Mouse (Mus musculus): ENCODE results near the gene Galm. TPM values are rescaled to one million over a fixed set of nuclear protein-coding genes. Genes with fewer than 3 reads are reported as not detected.

Gene Galm
- polyA plus RNA-seq, 1 experiment from 2014 or later: 73.5 TPM

DNA sequence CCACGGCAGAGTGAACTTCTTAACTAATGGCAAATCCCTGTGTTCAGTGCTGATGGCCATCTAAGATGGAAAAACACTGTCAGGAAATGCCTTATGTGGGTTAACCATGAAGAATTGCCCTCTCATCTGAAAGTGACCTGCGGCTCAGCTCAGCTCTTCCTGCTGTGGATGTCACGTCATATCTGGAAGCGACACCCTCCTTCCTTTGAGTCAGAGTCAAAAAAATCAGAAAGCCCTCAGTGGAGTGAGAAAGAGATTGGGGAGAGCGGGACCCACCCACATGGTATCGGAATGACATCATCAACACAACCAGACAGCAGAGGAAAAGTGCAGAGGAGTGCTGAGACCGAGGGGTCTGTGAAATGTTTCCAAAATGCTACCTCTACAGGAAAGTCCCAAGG is 40.6 kb downstream of the Galm start:
- 58% methylated on average over 7 of the region's 7 CpGs for WGBS
- no peaks in the 10 kb centered on the region for H3K4me1 ChIP-seq (replicated peaks; ENCODE audit: control insufficient read depth, insufficient read depth, low read length)
- peaks cover 6% of the 10 kb centered on the region; the same call in 1 of the 2 replicates for H3K36me3 ChIP-seq (ENCODE audit: control insufficient read depth, insufficient read depth)
- H3K27ac ChIP-seq (ENCODE audit: low read depth, low read length): no peak overlapping the region
- H3K9ac ChIP-seq (ENCODE audit: low read depth, low read length): no peak overlapping the region
- H3K9me3 ChIP-seq (ENCODE audit: control insufficient read depth): no peaks in the 10 kb centered on the region
- no peaks in the 10 kb centered on the region for H3K27me3 ChIP-seq (replicated peaks; ENCODE audit: control insufficient read depth, insufficient read depth, low read length)
- ATAC-seq: no peak
- H3K4me2 ChIP-seq (replicated peaks; ENCODE audit: low read depth): no peak overlapping the region
- TF ChIP-seq CTCF (IDR thresholded peaks at IDR 0.05; ENCODE audit: low read depth): no peak
- H3K4me3 ChIP-seq (ENCODE audit: low read depth, low read length): no peak overlapping the region

DNA sequence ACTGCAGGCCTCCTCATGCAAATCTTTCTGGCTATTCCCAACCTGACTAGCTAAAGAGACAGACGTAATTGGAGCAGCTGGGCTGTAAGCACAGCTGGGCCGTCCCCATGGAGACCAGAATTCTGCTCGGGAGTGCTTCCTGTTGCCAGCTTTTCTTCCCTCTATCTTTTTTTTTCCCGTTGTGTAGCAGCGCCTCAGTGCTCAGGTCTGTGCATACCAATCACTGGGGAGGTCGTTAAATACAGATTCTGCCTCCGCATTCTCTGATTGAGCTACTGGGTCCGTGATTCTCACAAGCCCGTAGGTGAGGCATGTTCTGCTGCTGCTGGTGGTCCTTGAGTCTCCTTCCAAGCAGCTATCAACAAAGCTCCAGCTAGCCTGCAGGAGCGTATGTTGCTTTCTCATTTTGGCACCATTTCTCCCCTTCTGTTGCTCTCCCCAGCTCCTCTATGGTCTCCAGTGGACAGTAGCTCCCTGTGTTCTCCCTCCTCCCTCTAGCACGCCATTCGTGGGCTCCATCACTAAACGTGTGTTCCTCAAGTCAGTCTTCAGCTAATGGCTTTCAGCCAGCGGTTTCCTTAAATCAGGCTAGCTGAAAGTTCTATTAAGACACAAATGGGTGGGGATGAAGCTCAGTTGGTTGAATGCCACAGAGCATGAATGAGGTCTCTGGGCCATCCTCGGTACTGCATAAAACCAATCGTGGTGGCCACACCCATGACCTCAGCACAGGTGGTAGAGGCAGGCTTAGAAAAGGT is 41.3 kb downstream of the Galm start:
- H3K4me1 ChIP-seq (replicated peaks; ENCODE audit: control insufficient read depth, insufficient read depth, low read length): no peaks in the 10 kb centered on the region
- H3K27me3 ChIP-seq (replicated peaks; ENCODE audit: control insufficient read depth, insufficient read depth, low read length): no peaks in the 10 kb centered on the region
- no peak overlapping the region for H3K4me3 ChIP-seq (ENCODE audit: low read depth, low read length)
- peaks cover 6% of the 10 kb centered on the region; the same call in 1 of the 2 replicates for H3K36me3 ChIP-seq (ENCODE audit: control insufficient read depth, insufficient read depth)
- whole genome bisulfite sequencing: 39% methylated on average over 16 of the region's 16 CpGs
- peak overlapping the region; percentile 47 for H3K4me2 ChIP-seq (replicated peaks; ENCODE audit: low read depth)
- no peak for TF ChIP-seq CTCF (IDR thresholded peaks at IDR 0.05; ENCODE audit: low read depth)
- H3K9me3 ChIP-seq (ENCODE audit: control insufficient read depth): no peaks in the 10 kb centered on the region
- no peak overlapping the region for H3K9ac ChIP-seq (ENCODE audit: low read depth, low read length)
- no peak overlapping the region for H3K27ac ChIP-seq (ENCODE audit: low read depth, low read length)
- 0 out of 2 replicates have a peak, but pooled peaks have one; percentile 14 for ATAC-seq

DNA sequence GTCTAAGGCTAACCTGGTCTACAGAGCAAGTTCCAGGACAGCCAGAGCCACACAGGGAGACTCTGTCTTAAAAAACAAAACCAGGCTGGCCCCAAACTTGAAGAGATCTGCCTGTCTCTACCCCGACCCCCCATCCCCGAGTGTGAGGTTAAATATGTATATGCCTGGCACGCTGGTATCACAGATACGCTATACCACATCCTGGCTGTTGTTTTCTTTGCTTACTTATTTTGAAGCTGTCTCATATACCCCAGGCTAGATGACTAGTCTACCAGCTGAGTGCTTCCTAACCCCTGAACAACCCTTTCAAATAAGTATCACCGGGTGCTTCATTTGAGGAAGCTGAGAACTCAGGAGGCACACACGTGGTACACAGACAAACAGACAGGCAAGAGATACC is 42.5 kb downstream of the Galm start:
- Histone ChIP-seq H3K36me3 (ENCODE audit: control insufficient read depth, insufficient read depth) (peaks cover 6% of the 10 kb centered on the region; the same call in 1 of the 2 replicates), H3K27me3 (replicated peaks; ENCODE audit: control insufficient read depth, insufficient read depth, low read length) (no peaks in the 10 kb centered on the region), H3K27ac (ENCODE audit: low read depth, low read length) (no peak overlapping the region), H3K4me1 (replicated peaks; ENCODE audit: control insufficient read depth, insufficient read depth, low read length) (no peaks in the 10 kb centered on the region), H3K9me3 (ENCODE audit: control insufficient read depth) (no peaks in the 10 kb centered on the region), H3K4me2 (replicated peaks; ENCODE audit: low read depth) (no peak overlapping the region), H3K4me3 (ENCODE audit: low read depth, low read length) (no peak overlapping the region), H3K9ac (ENCODE audit: low read depth, low read length) (no peak overlapping the region)
- 93% methylated on average over 6 of the region's 6 CpGs for WGBS
- no peak for ATAC-seq
- TF ChIP-seq CTCF (IDR thresholded peaks at IDR 0.05; ENCODE audit: low read depth): no peak

DNA sequence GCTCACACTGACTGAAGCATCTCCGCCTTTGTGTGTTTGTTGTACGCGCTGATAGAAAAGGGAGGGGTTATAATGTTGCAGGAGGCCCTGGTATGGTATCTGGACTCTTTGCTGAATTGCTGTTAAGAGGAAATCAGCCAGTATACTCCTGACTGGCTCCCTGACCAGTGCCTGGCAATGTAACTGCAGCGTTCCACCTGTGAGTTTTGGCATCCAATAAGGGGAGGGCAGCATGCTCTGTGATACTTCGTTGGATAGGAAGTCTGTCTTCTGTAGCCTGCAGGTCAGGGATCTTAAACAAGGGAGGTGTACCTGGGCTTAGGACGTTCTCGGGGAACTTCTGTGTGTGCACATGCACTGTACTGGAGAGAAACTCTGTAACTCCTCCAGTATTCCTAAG is 43.7 kb downstream of the Galm start:
- Histone ChIP-seq H3K9ac (ENCODE audit: low read depth, low read length) (no peak overlapping the region), H3K4me1 (replicated peaks; ENCODE audit: control insufficient read depth, insufficient read depth, low read length) (no peaks in the 10 kb centered on the region), H3K36me3 (ENCODE audit: control insufficient read depth, insufficient read depth) (peaks cover 6% of the 10 kb centered on the region; the same call in 1 of the 2 replicates), H3K4me2 (replicated peaks; ENCODE audit: low read depth) (no peak overlapping the region), H3K9me3 (ENCODE audit: control insufficient read depth) (no peaks in the 10 kb centered on the region), H3K27me3 (replicated peaks; ENCODE audit: control insufficient read depth, insufficient read depth, low read length) (no peaks in the 10 kb centered on the region), H3K27ac (ENCODE audit: low read depth, low read length) (no peak overlapping the region), H3K4me3 (ENCODE audit: low read depth, low read length) (no peak overlapping the region)
- no peak for TF ChIP-seq CTCF (IDR thresholded peaks at IDR 0.05; ENCODE audit: low read depth)
- WGBS: 87% methylated on average over 7 of the region's 7 CpGs
- ATAC-seq: no peak

DNA sequence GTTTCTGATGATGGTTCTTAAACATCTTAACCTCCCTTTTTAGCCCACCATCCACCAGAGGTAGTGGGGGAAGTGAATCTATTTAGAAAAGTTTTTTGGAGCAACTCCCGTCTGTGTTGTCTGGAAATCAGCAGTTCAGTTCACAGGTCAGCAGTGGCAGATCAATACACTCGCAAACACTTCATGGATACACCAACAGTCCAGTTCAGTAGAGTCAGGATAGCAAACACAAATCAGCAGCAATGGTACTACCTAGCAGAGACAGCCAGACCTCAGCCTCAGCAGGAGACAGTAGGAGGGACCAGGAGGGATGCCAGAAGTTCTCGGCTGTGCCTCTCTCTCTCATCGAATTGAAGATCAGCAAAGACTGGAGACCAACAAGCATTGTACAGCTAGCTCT is 44.7 kb downstream of the Galm start:
- H3K36me3 ChIP-seq (ENCODE audit: control insufficient read depth, insufficient read depth): peaks cover 6% of the 10 kb centered on the region; the same call in 1 of the 2 replicates
- ATAC-seq: no peak
- H3K9me3 ChIP-seq (ENCODE audit: control insufficient read depth): no peaks in the 10 kb centered on the region
- H3K4me2 ChIP-seq (replicated peaks; ENCODE audit: low read depth): no peak overlapping the region
- H3K9ac ChIP-seq (ENCODE audit: low read depth, low read length): no peak overlapping the region
- 87% methylated on average over 4 of the region's 4 CpGs for WGBS
- no peaks in the 10 kb centered on the region for H3K4me1 ChIP-seq (replicated peaks; ENCODE audit: control insufficient read depth, insufficient read depth, low read length)
- no peaks in the 10 kb centered on the region for H3K27me3 ChIP-seq (replicated peaks; ENCODE audit: control insufficient read depth, insufficient read depth, low read length)
- no peak for TF ChIP-seq CTCF (IDR thresholded peaks at IDR 0.05; ENCODE audit: low read depth)
- no peak overlapping the region for H3K27ac ChIP-seq (ENCODE audit: low read depth, low read length)
- no peak overlapping the region for H3K4me3 ChIP-seq (ENCODE audit: low read depth, low read length)

DNA sequence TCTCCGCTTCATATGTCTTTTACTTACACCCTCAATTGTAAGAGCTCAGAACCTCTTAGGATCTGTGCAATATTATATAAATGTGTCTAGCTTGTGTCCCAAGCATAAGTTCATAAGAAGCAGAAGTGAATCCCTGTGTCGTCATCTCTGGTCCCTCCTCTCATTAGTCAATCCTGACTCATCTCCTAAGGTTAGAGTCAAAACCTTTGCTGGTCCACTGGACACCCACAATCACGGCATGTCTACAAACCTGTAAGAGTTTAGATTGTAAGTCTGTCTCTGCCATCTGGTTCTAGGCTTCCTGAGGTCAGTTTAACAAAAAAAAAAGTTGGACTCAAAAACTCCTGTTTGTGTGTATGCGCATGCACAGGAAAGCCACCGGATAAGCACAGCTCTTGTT is 45.5 kb downstream of the Galm start:
- no peak for TF ChIP-seq CTCF (IDR thresholded peaks at IDR 0.05; ENCODE audit: low read depth)
- peaks cover 6% of the 10 kb centered on the region; the same call in 1 of the 2 replicates for H3K36me3 ChIP-seq (ENCODE audit: control insufficient read depth, insufficient read depth)
- 82% methylated on average over 5 of the region's 5 CpGs for WGBS
- no peak overlapping the region for H3K4me3 ChIP-seq (ENCODE audit: low read depth, low read length)
- H3K9me3 ChIP-seq (ENCODE audit: control insufficient read depth): no peaks in the 10 kb centered on the region
- no peaks in the 10 kb centered on the region for H3K4me1 ChIP-seq (replicated peaks; ENCODE audit: control insufficient read depth, insufficient read depth, low read length)
- no peak overlapping the region for H3K27ac ChIP-seq (ENCODE audit: low read depth, low read length)
- no peak overlapping the region for H3K9ac ChIP-seq (ENCODE audit: low read depth, low read length)
- no peak overlapping the region for H3K4me2 ChIP-seq (replicated peaks; ENCODE audit: low read depth)
- H3K27me3 ChIP-seq (replicated peaks; ENCODE audit: control insufficient read depth, insufficient read depth, low read length): no peaks in the 10 kb centered on the region
- no peak for ATAC-seq
